Mouse (Mus musculus): ENCODE measurements around the gene Rgs10.

The Rgs10 gene

DNA sequence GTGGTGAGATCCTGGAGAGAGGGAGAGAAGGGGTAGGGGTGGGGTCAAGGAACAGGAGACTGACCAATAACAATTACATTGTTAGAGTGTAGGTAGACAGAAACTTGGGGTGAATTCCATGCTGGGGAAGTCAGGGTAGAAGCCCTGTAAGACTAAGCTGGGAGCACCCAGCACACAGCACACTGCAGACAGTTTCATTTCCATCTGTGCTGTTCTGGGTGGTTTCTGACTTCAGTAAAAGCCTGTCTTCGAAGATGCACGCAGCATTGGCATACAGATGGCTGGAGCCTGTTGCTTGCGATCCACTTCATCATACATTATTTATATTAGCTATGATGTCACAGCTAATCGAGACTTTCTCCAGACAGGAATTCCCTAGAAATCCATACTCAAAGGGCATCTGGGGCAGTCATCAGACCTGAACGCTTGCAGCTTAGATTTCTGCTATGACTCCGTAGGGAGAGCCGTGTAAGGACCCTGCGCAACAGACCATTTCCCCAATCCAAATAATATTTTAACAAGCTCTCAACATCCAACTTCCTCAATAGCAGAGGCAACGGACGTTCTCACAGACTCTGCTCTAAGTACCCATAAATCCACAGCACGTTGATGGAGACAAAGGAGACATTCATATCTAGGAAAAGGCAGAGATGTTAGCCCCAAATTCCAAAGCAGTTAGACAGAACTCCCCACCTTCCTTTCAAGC, 7.7 kb downstream of the Rgs10 start:
- DNase-seq (ENCODE audit: extremely low spot score, low read depth, low spot score), result no peak

DNA sequence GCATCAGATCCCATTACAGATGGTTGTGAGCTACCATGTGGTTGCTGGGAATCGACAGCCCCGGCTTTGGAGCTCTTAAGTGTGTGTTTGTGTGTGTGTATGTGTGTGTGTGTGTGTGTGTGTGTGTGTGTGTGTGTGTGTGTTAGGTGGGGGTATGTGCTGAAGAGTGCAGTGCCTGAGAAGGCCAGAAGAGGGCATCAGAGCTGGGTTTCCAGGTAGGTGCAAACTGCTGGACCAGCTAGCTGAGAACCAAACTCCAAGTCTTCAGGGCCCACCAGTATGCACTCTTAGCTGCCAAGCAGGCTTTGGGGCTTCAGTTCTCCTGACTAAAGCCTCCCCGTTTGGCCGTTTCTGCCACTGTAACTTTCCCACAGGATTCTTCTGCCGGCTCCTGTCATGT, 10.3 kb downstream of the Rgs10 start:
- DNase-seq (ENCODE audit: extremely low spot score, low read depth, low spot score), result no peak

DNA sequence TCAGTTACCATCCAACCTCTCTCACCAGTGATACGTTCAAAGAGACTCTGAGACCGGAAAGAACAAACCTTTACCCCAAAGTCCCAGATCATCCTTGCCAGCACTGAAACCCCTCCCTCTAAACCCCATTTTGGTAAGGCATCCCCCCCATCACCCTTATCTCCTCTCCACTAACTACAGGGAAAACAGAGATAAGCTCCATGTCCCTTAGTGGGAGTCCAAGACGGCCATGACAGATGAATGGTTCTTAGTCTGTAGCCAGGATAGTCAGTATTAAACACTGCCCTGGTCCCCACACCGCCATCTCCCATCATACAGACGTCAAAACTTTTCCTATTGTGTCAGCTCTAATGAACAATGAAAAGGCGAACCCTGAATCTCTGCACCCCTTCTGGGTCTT, 14.6 kb downstream of the Rgs10 start:
- DNase-seq (ENCODE audit: extremely low spot score, low read depth, low spot score), result no peak

DNA sequence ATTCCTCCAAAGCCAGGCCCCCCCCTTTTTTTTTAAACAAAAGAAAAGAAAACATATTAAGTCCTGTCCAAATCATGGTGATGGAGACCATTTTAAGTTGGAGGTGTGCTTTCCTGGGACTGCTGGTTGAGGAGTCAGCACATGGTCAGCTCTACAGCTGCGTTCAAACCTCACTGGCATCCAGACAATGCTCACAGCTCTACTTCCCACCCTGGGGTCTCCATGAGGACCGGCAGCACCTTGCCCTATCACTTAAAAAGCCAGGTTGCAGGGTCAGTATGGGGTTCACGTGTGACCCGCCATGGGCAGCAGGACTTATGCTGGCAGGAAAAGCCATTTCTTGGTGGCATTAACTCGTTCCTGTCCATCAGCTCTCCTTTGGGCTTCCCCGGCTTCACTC, 15.0 kb downstream of the Rgs10 start:
- no peak for DNase-seq (ENCODE audit: extremely low spot score, low read depth, low spot score)

DNA sequence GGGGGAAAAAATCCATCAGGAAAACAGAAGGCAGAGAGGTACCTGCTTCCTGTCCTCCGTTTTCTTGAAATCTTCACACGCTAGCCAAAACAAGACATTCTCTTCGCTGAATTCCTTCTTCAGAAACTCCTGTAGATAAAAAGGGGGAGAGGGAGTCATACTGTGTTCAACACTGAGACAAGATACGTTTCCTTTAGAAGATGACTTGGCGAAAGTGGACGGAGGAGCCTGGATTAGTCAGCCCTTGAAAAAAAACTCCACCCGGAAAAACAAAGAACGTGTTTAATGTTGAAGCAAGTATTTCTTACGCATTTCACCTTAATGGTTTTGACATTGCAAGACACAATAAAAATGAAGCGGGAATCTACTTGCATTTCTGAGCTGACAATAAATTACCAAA, 15.4 kb downstream of the Rgs10 start:
- DNase-seq (ENCODE audit: extremely low spot score, low read depth, low spot score), result no peak

DNA sequence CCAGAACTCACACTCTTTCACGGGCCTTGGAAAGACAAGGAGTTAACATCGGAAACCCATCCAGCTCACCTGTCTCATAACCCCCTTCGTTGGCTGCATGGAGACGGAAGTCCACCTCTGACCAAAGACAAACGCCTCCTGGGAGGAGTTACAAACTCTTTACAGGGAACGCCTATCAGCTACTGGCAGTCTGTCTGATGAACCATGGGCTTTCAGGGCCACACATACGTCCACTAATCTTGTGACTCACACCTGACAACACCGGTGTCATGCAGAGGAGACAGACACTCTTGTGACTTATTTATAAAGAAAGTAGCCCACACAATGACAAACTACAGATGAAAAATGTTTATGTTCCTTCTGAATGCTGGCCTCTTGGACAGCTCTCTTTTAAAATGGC, 16.0 kb downstream of the Rgs10 start:
- DNase-seq (ENCODE audit: extremely low spot score, low read depth, low spot score), result no peak

DNA sequence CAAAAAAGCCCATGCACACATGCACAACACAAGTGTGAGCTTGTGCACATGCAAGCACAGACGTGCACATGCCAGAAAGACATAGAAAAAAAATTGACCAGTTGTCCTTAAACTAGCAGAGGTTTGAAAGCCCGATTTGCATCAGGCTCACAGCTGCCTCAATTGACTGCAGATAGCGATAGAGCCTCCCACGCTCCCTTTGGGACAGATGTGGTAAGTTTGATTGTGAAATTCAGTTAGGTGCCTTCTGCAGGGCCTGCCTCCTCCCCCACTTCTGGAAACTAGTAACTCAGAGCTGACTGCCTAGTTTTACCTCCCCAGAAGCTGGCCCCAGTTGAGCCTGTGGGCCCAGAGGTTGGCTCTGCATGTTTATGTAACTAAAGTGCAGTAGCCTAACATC, 19.9 kb downstream of the Rgs10 start:
- no peak for DNase-seq (ENCODE audit: extremely low spot score, low read depth, low spot score)

DNA sequence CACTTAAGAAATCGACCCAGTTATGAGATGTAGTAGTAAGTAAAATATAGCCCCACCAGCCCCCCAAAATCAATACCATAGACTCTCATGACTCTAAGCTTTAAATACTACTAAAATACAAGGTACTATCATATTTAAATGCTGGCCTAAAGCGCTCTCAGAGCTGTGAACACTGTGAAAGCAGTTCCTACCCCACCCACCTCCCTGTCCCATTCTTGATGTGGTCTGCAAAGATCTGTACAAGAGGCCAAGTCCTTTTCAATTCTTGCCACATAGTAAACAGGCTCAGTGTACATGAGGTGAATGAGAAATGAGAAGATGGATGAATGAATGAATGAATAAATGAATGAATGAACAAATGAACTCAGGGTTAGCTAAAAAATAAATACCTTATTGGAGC, 21.5 kb downstream of the Rgs10 start:
- no peak for DNase-seq (ENCODE audit: extremely low spot score, low read depth, low spot score)

DNA sequence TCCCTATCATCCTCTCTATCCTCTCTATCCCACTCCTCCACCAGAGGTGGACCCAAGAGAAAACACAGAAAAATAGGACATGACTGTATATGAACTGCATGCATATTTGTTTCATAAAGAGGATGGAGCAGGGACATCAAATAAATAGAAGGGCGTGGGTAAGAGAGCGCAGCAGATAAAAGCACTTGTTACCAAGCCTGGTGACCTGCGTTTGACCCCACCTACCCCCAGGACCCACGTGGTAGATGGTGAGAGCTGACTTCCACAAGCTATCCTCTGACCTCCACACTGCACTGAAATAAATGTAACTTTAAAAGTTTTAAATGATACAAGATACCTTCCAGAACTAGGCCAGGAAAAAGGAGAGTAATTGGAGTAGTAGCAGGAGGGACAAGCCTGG, 24.8 kb downstream of the Rgs10 start:
- DNase-seq (ENCODE audit: extremely low spot score, low read depth, low spot score), result no peak

DNA sequence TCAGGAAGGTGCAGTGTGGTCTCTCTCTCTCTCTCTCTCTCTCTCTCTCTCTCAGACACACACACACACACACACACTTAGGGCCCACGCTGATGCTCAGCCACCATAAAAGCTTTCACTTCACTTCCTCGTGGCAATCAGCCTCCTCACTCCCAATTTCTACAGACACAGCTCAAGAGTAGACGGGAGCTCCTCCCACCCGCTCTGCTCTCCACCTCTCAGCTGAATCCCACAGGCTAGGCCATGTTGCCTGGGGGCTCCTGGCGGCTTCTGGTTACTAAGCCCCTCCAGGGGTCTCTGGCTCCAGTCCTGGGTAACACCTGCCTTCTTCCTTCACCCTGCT, 25.6 kb downstream of the Rgs10 start:
- DNase-seq (ENCODE audit: extremely low spot score, low read depth, low spot score), result no peak

DNA sequence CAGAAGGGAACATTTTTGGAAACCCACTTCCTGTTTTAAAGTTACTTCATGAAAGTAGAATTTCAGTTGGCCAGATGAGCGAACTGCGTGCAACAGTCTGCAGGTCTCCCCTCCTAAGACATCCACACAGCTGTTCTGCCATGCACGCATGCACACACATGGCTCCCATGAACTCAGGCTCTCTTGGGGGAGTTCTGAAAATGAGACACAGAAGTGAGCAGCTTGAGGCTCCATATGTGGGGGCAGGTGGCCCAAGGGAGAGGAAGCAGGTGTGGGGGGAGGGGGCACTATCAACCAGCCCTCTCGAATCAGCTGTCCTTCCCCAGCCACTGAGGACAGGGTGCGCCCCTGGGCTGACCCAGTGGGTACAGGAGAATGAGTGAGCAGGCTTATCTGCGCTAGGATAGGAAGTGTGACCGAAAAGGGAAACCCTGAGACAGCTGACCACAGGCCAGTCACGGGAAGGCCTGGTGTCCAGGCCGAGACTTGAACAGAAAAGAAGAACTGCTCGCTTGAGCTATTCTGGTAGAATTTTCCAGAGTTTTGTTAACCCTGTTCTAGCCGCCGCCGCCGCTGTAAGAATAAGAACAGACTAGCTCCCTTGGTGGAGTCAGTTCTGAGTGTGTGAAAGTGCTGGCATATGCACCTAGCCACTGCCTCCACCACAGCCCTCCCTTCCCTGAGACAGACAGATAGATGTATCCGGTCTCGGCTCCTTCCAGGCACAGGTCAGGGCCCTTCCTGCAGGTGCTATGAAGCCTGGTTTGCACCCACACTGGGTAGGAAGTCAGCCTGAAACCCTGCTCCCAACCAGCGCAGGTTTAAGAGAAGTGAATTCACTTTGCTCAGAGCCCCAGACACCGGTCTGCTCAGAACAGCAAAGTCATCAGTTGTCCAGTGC, 26.2 kb downstream of the Rgs10 start:
- no peak for DNase-seq (ENCODE audit: extremely low spot score, low read depth, low spot score)

DNA sequence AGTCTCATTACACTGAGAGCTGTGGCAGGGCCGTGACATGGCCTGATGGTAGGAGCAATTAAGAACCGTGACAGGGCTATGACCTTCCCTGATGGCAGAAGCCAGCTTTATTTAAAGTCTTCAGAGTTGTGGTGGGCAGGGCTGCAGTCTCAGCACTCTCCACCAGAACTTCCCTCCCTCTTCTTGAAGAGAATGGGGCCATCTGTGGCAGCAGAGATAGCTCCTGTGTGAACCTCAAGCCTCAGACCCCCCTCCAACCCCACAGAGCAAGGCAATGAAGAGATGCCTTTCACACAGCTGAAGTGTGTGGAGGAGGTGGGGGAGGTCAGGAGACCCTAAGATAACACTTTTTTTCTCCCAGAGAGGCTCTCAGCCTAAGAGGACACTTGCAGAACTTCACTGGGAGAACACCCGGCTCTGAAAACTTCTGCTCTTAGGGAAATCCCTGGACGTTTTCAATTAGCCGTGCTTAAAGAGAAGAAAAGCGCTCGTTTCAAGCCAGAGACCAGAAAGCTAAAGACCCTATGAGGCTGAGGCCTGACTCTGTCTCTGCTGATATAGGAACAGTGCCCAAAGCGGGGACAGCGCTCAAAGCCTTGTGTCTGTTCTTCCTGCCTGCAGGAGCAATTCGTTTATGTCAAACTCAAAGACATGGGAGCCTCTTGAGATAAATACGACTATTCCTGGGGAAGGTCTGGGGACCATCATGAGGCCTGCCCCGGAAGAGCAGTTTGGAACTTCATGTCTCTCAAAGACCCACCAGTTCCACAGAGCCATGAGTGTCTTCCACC, 27.1 kb downstream of the Rgs10 start:
- DNase-seq (ENCODE audit: extremely low spot score, low read depth, low spot score), result no peak

DNA sequence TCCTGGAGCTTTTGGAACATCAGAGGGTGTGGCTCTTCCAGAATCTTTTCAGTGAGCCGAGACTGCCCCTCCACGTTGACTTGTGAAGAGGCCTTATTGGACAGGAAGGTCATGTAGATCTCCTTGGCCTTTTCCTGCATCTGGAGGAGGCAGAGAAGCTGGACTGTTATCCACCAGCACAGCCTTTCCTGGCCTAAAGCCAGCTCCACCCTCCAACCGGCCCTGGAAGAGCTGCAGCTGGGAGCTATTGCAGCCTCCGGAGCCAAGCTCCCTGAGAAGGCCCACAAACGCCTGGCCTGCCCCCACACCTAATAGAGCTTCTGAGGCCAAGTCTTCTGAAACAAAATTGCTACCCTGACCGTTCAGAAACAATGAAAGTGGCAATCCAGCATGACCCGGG, 29.6 kb downstream of the Rgs10 start:
- DNase-seq (ENCODE audit: extremely low spot score, low read depth, low spot score), result no peak

DNA sequence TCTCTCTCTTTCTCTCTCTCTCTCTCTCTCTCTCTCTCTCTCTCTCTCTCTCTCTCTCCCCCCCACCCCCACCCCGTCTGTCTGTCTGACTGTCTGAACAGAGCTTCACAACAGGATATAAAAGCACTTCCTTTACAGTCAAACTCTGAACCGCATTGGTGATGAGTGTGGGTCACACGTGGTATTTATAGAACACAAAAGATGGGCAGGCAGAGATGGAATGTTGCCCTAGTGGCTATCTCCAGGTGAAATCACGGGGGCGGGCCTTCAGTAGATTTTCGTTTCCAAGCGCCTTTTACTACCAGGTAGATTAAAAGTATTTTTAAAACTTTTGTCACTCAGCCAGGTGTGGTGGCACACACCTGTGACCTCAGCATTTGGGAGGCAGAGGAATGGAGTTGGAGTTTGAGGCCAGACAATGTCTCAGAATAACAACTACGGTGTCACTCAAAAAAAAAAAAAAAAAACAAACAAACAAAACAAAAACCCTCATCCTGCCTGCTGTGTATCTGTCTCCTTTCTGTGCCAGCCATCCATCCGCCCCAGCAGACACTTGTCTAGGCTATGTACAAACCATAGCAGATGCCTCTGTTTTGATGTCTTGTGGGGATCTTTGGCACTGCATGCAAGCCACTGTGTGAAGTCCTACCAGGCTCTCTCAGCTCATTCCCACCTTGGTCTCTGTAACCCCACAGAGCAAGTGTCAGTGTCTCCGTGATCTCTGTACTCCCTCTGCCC, 34.7 kb downstream of the Rgs10 start:
- DNase-seq (ENCODE audit: extremely low spot score, low read depth, low spot score), result no peak

DNA sequence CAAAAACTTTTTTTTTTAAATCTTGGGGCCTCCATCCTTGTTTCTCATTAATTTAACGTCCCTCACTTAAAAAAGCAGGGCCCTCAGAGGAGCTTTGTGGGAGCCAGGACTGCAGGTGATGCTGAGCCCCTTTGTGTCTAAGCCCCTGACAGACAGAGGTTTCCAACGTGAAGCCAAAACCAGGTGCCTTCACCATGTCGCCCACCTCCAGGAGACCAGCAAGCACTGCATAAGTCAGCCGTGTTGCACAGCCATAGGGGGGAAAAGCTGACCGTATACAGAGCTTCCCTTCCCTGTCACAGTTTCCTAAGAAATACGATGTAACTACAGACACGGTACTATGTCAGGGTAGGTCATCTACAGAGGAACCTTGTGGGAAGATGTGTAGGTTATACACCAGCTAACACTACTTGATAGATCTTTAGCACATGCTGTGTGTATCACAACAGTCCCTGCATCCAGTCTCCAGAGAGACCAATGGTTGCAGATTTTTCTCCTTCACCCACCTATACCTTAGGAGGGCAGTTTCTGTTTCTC, 35.3 kb downstream of the Rgs10 start:
- DNase-seq (ENCODE audit: extremely low spot score, low read depth, low spot score), result no peak

DNA sequence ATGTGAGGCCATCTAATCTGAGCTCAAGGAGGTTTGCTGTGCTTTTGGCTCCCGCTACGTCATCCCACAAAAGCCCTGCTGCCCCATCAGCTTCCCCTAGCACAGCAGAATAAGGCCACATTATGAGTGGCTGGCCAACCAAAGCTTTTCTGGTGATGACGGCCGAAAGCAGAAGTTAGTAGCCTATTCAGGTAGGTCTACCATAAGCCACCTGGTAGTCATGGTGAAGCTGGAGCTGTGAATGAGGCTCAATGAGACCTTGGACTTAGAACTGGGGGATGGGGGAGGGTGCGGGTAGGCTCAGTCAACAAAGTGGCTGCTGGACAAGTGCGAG, 36.1 kb downstream of the Rgs10 start:
- no peak for DNase-seq (ENCODE audit: extremely low spot score, low read depth, low spot score)

DNA sequence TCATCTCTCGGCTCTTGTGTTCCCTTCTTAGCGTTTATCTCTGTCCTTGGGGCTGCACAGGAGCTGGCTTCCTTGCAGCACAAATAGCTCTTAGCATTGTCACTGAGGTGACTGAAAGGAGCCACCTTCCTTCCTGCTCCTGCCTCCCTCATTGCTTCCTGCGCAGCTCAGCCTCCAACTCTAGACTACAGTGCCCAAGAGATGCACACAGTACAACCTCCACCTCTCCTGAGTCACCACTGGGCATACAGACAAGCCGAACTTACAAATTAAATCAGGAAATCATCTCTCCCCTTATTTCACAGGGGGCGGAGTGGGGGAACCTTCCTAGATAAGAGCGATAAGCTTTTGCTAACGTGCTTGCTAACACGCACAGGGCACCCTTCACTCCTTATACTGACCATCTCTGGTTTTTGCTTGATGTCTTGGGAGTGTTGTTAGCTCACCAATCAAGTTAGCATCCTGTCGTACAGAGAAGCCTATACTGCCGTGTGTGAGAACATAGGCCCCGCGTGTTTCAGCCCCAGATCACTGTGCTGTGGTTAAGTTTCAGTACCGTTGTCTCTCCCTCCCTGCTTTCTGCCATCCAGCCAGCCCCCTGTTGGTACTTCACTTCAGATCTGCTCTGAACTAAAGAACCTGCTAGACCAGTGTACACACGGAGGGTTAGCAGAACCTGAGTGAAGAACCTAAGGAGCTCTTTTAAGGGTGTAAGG, 36.6 kb downstream of the Rgs10 start:
- no peak for DNase-seq (ENCODE audit: extremely low spot score, low read depth, low spot score)

DNA sequence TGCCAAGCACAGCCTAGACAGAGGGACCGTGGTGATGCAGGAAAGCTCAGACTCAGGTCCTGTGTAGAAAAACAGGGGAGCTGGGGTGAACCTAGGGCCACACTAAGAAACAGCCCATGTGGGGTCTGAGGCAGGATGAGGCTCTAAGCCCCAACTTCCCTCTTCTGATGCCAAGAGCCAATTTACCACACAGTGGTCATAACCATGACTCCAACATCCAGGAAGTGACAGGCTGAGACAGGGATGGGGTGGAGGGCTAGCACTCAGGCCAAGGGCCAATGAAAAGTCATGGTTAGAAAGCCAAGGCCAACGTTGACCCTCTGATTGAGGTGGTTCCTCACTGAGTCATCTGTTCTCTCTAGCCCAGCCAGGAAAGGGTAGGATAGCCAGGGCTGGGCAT, 37.6 kb downstream of the Rgs10 start:
- no peak for DNase-seq (ENCODE audit: extremely low spot score, low read depth, low spot score)

DNA sequence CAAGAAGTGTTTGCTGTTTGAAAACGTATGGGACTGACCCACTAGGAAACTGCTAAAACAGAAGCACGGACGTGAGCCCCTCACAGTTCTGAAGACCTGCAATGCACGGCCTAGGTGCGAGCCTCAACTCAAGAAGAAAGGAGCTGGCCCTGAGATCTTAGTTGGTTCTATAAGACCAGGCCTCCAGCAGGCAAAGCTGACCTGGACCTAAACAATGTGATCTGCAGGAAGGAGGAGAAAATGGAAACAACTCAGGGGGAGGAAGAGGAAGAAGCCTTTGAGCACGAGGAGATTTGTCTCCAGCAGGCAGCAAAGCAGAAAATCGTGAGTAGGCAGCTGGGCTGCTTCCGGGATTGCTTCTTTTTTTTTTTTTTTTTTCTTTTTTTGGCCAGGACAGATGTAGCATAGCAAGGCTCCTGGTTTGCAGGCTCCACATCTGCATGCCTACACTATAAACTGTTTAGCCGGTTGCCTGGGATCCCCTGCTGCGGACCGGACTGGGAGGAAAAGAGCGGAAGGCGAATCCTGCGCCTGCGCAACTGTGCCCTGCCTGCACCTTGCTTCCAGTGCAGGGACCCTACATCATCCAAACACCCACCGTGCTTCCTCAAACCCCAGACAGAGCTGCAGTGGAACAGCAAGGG, 39.3 kb downstream of the Rgs10 start:
- DNase-seq (ENCODE audit: extremely low spot score, low read depth, low spot score), result no peak

DNA sequence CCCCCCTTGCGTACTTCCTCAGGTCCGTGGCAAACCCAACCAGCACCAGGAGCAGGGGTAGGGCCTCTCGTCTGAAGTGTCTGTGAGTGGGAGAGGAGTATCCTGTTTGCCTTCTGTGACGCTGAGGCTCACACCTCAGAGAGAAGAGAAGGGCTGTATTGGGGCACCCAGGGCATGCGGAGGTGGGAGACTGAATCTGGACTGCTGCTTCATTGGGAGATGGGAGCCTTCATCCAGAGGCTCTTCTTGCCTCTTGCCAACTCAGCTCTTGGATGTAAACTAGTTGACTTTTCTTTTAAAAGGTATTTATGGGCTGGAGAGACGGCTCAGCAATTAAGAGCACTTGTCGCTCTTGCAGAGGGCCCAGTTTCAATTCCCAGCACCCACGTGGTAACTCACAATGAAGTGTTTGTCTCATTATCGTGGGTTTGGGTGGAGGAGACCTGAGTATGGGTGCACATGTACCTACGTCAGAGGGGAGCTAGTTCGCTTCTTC, 42.3 kb downstream of the Rgs10 start:
- no peak for DNase-seq (ENCODE audit: extremely low spot score, low read depth, low spot score)
